Mouse (Mus musculus) ES-Bruce4 (cell line): Measurements from ENCODE around the gene Sorbs2.

Source experiments
- CTCF ChIP-seq: IDR thresholded peaks from one replicate; pipeline ENCODE4 v1.8.1; 2011; ENCODE audit warnings: low read depth, low read length
- EP300 ChIP-seq: IDR thresholded peaks from 2 replicates; pipeline ENCODE4 v1.6.1; 2011; ENCODE audit warnings: low read depth, low read length; ENCODE audit not compliant: insufficient read depth

- TF ChIP-seq EP300 (no peak), CTCF (no peak)
These were observed 50.3 kb downstream of the Sorbs2 start for GRCm38 (mm10) chr8:45557936-45558335.
